Mouse (Mus musculus) erythroid progenitor cell, adult 5-6 weeks (primary cell): ENCODE measurements around the gene Gria1. TPM values are rescaled to one million over a fixed set of nuclear protein-coding genes. Genes with fewer than 3 reads are reported as not detected.

ENCODE experiments used
- ATAC-seq: replicated peaks from 2 replicates; pipeline ENCODE4 v1.8.0; 2016; ENCODE audit warnings: moderate number of reproducible peaks, mild to moderate bottlenecking, moderate TSS enrichment, inconsistent platforms; ENCODE audit not compliant: poor library complexity, low FRiP score, severe bottlenecking
- total RNA-seq, 2 experiments: library from RNA; stranded (forward) in 1 of 2; stranded (reverse) in 1 of 2; fragments of 150-400 nt in 1 of 2; fragments of 186-747, 209-891 nt in 1 of 2; gene quantifications; 2 replicates each; pipeline versions ENCODE4 v1.2.3 to v1.2.4; 2015 to 2017; ENCODE audit warnings: low replicate concordance in 2 of 2

Gria1 gene
- total RNA-seq, 2 experiments from 2014 or later, result not detected

DNA sequence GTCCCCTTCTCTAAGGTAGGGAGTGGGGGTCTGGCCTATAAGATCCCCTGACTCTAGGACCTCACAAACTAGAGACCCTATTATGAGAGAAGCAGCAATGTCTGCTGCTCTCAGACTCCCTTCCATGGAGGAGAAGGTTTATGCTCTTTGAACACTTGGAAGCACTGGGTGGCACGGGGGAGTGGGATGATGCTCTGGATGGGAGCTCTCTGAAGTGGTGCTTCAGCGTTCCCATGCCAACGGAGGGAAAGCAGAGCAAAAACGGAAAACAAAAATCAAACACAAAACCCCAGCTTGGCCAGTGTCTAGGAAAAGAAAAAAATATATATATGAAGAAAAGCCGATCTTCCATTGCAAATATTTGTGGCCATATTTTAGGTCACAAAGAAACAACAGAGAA is 33.0 kb downstream of the Gria1 start:
- no peak for ATAC-seq

DNA sequence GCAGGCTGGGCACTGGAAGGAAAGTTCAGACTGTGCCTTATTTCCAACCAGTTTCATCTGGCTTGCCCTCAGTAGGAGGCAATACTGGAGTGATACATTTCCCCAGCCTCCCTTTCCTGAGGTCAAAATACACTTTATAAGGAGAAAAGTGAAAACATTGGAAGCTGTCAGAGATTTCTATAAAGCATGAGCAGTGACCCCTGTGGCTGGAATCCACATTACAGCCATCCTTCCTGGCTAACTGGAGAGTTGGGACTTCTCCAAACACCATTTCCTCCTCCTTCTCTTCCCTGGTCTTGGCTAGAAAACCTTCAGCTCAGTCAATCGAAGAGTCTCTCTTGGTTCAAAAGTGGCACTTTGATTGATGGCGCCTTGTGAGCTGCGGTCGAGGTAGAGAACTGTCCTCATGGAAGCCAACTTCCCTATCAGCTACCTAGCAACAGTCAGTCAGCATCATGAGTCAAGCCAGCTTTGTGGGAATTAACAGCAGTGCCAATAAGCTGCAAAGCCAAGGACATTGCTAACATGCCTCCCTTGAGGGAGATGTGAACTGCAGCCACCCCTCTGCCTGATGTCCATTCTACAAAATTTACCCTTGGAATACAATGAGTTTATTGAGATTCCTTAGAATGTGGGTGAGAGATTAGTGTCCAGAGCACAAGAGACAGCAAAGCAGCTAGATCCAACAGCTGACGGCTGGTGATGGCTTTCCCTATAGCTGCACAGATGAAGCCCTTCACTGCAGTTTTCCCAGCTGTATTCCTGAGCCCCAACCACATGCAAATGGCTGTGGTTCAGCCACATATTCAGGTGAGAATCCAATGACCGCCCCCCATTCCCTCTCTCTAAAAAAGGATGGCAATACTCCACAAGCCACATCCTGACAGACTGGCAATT is 40.7 kb downstream of the Gria1 start:
- ATAC-seq, result no peak

DNA sequence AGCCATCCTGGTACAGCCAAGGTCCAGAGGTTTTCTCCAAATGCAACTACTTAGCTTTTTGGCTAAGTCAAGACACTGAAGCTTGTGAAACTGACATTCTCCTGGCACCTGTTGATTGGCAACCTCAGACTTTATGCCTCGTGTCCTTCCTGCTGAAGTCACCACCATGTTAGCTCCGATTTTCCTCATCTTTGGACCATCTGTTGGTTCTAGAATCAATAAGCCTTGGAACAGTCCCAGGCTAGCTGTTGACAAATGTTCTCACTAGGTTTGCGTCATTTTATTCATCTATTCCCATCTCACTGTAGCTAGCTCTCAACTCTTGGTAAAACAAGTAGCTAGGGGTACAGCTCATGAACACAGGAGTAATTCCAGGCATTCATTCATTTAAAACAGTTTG is 51.3 kb downstream of the Gria1 start:
- no peak for ATAC-seq

DNA sequence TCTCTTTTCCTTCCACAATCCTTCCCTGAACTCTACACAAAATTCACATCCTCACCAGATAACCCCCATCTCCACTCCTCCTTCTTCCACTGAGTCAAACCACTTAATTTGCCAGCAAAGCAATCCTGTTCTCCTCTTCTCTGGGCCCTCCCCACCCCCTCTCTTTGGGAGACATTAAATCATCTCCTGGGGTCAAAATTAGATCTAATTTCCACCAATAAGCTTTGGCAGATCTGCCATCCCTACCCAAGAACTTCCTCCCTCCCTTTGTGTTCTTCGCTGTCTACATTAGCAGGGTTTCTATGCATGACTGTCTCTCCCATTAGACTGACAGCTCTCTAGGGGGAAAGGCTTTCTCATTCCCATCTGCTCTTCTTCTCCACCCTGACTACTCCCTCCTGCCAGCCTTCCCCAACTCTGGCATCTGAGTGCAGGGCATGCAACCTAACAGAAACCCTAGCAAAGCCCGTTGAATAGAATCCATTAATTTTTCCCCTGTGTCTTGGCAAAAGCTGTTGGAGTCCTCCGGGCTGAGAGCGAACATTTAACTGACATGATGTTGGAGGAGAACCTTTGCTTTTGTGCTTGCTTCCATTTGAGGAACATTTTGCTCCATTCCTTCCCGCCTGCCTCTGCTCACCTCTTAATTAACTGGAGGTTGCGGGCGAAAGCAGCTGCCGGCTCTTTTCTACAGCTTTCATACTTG is 59.2 kb downstream of the Gria1 start:
- no peak for ATAC-seq

DNA sequence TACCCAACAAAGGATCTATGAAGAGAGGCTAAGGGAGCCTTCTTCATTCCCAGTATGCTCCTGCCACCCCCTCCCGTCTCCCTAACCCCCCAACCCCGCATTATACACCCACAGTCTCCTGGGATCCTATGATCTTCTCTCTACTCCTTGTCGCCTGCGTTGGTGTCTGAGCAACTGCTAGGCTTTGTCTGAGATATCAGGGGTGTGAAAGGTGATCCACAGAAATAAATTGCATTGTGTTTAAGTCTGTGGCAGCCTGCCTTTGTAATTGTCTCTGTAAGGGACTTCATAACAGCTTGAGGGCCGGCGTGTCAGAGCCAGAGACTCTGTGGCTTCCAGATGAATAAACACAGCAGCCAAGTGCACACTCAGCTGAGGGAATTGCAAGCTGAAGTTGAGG is 61.0 kb downstream of the Gria1 start:
- no peak for ATAC-seq

DNA sequence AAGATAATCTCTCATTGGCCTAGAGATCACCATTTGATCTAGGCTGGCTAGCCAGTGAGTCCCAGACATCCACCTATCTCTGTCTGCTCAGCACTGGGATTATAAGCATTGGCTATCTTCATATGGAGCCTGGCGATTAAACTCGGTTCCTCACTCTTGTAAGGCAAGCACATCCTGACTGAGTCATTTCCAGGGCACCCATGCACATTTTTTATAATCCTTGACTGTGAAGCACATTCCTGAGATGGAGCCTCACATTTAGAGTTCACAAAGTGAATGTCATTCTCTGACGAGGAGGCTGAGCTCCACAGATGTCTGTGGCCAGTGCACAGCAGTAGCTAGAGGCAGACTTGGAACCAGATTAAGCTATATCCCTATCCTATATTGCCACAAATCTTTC is 68.2 kb downstream of the Gria1 start:
- no peak for ATAC-seq

DNA sequence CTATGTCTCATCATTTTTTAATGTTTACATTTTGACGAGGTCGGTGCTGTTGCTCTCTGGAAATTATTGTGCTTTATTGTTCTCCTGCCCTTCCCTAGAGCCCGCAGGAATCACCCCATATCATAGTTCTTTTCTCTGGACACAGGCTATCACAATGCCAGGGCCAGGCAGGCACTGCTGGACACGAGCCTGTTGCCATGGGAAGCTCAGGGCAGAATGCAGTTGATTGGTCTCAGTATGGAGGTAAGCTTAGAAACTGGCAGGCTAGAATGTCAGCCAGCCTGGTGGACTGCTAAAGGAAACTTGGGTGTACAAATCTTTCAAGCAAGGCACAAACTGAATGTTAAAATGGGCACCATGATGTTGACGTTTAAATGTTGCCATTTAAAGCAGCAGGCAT is 78.3 kb downstream of the Gria1 start:
- no peak for ATAC-seq

DNA sequence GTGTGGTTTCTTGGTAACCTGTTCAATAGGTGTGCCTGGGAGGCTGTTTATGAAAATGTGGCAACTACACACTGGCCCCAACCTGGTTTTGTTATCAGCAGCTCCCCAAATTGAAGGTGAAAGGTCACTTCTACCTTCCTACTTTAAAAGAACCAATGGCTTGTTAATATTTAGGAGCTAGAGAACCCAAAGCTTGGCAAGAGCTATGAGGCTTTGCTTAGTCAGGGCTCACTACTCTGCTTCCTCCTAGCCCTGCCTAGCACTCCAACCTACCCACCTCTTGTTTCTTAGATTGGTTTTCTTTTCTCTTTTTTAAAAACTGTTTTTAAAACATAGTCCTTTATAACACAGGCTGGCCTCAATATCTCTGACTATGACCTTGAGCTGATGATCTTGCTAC is 79.5 kb downstream of the Gria1 start:
- no peak for ATAC-seq

DNA sequence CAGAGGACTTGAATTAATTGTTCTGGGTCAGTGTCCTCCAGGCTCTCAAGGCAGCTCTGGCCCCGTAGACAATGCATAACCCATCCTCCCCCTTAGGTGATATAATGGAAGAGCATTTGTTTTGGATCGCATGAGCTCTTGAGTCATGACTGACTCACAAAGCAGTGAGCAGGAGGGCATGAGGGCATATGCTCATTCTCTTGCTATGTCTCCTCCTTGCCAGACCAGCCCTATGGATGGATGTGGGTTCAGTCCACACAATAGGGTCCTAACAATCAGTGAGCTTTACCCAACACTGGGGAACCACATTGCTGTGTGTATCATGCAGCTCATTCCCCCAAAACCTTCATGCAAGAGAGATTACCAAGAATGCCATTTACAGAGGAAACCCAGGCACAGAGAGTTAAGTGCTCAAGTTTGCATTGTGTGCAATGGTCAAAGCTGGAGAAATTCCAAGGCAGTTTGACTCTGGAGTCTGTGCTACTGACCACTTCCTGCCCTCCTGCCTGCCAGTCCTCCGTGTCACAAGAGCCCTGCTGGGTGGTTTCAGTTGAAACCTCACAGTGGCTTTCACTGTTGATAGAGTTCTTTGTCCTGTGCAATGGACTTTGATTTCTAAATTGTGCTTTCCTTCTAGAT is 80.2 kb downstream of the Gria1 start:
- ATAC-seq, result no peak

DNA sequence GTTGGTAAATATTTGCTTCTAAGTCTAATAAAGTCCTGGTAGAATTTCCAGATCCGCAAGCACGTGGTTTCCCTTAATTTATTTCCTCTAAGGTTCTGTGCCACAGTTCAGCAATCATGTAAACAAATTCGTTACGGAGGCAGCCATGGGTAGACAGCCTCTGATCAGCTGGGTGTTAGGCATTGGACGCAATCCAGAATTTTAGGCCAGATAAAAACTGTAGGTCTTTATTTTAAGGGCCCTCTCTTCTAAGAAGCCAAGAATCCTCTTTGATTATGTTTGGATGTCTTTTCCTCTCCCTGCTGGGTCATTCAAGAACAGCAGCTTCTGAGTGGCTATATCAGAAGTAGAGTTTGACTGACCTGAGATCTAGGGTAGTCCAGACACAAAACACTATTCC is 89.3 kb downstream of the Gria1 start:
- ATAC-seq, result no peak

DNA sequence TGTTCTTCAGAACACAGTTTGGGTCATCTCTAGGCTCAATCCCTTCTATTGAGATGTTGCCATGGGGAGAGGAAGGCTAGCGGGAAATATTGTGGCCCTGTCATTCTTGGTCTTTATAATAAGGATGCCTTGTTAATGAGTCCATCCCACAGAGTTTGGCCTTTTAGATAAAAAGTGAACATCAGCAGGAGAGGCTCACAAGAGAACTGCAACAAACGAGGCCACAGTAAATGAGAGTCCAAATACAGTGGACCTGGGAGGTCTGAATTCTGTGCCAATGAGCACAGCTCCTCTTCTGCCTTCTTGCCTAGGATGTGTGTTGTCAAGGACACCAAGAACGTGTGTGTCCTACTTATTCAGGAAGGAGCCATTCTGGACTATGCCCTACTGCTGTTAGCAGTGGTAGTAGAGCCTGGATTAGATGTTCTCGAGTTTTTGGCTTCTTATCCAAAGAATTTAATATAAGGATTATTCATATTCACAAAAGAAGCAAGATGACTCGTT is 92.6 kb downstream of the Gria1 start:
- no peak for ATAC-seq

DNA sequence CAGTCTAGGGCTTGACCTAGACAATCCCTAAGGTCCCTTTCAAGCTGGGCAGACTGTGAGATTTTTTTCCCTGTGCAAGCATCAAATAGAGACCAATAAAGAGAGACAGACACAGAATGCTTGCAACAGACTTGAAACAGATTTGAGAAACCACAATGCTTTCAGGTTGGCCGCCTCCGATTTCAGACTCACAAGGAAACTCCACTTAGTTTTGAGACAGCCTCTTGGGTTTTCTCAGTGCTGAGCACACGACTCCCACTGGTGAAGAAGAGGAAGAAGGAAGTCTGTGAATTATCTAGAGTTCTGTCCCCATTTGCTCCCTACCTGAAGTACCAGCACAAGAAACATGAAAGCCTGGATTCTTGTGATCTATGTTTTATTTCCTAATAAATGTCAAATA is 94.5 kb downstream of the Gria1 start:
- no peak for ATAC-seq

DNA sequence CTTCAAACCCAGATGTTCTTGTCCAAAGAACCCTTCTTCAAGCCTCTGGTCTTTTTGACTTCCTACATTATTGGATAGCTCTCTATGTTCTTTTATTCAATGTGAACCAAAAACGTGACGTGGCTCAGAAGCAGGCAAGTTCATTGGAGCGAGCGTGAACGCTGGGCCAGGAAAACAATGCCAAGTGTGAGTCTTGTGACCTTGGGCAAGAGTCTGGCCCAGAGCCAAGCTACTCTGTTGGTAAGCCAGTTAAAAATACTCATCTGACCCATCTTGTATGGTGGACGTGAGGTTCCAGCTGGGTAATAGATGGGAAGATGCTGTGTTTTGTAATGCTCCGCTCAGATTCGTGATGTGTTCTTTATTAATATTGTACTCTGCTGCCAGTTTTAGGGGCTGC is 101.2 kb downstream of the Gria1 start:
- ATAC-seq, result no peak

DNA sequence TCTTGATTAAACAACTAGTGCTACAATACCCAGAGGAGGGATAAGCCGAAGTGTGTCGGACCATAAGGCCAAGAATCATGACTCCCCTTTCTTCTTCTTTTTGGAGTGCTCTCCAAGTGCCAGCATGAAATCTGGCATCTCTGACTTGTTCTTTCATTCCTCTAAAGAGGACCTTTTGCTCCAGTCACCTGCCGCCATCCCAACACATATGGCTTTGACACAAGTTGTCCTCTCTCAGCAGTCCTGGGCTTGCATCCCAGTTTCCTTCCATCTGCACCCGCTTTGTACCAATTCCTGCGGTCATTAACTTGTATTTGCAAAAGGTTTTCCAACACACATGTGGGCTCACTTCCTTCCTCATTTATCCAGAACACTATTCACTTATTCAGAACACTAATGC is 103.2 kb downstream of the Gria1 start:
- no peak for ATAC-seq

DNA sequence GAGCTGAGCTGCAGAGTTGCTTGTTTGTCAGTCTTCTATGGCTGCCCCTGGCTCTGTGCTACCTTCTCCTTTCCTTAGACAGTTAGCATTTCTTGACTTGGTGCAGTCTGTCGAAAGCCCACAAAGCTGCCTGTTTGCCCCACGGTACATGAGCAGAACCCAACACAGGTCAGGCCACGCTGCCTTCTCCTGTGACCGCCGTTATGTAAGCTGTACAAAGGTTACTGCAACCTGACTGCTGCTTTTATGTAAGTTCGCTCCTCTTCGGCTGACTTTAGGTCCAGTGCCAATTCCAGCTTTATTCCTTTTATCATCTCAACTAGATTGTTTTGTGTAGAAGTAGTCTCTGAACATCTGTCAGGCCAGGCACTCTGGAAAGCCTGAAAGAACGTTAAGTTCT is 115.9 kb downstream of the Gria1 start:
- ATAC-seq, result no peak

DNA sequence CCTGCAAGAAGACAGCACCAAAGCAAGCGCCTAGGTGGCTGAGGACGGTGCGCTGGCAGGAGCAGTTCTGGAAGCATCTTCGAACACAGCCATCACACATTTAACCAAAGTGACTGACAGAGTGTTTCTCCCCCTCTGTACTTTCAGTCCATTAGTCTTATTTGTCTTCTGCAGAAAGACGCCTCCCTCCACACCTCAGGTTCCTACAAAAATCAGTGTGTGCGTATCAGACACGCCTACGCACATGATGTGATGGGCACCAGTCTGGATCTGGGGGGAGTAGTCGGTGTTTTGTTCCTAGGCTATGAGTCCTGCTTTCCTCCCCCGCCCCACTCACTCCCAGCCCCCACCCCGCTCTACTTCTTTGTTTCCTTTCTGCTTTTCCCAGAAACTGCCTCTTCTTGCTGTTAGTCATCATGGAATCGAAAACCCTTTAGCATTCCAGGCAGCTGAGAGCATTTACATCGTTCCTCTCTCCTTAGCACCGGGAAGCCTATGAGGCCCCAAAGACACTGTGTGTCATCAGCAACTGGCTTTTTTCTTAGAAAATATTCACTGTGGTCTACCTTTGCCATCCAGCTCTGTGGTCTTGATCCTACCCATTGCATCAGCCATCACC is 129.1 kb downstream of the Gria1 start:
- no peak for ATAC-seq

DNA sequence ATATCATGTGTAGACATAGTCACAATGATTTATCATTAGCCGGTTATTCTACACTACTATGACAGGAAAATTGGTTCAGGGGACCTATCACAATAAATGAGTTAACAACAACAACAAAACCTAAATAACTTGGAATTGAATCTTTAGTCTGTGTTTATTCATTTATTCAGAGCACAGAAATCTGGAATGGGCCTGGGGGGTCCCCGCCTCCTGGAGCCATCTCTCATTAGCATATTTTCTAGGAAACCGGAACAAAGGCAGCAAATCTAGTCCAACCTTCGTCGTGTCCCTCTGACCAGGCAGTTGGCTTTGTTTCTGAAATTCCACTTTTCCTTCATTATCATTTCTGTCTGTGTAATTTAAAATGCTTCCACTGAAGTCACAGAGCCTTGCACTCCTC is 132.5 kb downstream of the Gria1 start:
- no peak for ATAC-seq

DNA sequence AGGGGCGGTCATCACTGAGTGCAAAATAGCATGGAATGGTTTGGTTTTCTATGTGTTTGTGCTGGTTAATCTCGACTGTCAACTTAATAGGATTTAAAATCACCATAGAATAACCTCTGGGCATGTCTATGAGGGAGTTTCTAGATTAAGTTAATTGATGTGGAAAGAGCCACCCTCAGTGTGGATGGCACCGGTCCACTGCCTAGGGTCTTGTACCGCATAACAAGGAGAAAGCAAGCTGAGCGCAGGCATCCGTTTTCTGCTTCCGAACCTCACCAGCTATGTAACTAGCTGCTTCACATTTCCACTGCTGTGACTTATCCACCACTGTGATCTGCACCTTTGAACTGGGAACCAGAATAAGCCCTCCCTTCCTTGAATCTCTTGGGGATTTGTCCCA is 134.0 kb downstream of the Gria1 start:
- ATAC-seq, result no peak

DNA sequence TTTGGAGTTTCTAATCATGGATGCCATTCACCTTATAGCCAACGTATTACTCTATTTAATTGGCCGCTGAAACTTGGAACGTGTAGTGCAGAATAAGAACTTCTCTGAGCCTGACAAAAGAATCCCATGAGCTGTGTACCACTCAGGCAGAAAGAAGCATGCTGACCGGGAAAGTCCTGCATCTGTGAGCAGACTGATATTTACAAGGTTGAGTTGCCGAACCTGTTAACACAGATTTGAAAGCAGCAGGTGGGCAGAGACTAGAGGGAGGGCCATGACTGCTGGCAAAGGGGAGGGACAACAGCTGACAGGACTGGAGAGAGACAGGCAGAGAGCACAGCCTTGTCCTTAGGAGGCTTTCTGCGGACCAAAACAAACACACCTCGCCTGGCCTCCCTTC is 134.5 kb downstream of the Gria1 start:
- no peak for ATAC-seq

DNA sequence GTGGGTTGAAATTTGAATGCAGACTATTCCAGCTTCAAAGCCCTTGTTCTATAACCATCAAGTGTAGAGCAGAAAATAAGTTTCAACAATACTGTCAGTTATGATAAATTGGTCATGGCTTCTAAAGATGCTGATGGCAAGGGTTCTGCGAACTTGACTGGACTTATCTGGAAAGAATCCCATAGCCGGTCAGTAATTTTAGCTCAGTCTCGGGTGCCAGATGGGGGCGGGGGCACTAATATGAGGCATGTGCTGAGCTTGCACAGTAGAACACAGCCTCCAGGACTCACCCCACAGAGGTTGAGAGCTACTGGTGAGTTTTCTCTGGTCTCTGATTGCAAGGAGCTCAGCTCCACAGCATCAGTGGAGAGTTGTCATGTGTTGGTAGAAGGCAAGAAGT is 140.5 kb downstream of the Gria1 start:
- no peak for ATAC-seq
